Mouse (Mus musculus): ENCODE results near the gene Psenen. TPM values are rescaled to one million over a fixed set of nuclear protein-coding genes. Genes with fewer than 3 reads are reported as not detected.

Gene Psenen
- polyA plus RNA-seq (2017; shearing (Covaris generic)): 244 TPM

DNA sequence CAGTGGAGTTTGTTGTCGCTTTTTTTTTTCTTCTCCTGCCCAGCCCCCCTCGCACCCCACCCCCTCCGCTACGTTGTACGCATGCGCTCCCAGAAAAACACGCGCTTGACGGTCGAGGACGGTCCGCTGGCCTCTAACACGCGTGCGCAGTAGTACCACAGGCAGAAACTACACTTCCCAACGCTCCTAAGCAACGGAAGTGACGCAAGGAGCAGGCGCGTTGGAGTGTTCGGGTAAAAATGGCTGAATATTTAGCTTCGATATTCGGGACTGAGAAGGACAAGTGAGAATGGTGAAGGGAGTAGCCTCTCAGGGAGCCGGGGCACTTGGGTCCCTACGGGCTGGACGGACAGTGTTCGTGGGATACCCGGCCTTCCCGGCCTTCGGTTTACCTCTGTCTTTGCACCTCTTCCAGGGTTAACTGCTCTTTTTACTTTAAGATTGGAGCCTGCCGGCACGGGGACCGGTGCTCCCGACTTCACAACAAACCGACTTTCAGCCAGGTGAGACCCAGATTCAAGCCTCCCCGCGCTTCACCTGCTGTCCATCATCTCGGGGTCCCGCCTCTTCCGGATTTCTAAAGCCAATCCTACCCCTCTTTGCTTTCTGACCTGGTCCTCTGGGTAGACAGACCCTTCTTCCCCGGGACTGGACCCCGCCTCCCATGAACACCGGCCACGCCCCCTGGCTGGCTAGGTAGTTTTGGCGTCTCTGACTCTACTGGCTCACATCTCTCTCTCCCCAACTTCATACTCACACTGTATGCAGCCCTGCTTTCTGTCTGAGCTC, at the start of gene Psenen, which contains the start of the genes U2af1l4 and Gm49396:
Gene Psenen, minus strand, starts transcription at position 511 of the 789 bp plus-strand sequence.
Gene U2af1l4, plus strand, starts transcription at position 185 of the 789 bp plus-strand sequence.
Gene Gm49396, plus strand, starts transcription at position 228 of the 789 bp plus-strand sequence.

DNA sequence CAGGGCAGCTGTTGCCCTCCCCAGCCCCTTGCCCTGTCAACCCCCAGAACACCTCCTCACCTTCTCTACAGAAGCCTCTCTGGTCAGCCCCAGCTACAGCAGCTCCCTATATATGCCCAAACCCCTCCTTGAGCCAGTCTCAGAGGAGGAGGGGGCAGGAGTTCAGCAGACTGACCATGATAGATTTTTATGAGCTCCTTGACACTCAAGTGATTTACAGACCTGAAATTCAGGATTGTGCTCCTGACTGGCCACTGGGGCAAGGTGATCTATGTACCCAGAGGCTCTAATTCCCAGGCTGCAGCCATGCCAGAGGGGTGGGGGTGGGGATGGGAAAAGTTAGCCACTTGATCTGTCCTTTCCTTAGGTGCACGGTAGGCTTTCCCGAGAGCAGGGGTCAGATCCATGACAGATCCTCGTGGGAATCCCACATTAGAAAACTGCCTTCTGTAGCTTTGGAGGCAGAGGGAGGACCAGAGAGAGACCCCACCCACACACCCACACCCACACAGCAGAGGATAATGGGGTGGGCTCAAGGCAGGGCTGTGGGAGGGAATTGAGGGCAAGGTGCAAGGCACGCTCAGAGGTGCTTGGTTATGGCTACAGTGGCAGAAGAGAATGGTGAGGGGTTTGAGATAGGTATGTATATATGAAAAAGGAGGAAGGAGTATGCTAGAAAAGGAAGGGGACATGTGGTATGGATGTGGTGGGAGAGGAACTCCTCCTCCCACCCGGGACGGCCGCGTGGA, 49.4 kb upstream of the Psenen start, which contains the start of gene Upk1a:
Gene Upk1a, minus strand, starts transcription at position 194 of the 749 bp plus-strand sequence.

DNA sequence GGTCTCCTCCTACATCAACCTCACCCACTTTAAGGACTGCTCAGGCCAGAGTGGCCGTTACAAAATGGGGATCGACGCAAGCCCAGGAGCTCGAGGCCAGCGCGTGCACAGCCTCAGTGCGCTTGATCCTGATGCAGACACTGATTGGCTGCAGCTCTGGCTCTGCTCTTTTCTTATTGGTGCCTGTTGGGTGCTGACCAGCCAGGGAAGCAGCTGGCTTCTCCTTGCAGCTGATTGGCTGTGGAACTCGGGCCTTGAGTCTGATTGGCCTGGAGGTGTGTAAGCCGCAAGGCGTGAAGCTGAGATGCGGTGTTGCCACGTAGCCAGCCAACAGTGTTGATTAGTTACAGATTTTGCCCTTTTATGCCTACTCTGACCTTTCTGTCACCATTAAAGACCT, 35.4 kb upstream of the Psenen start, which contains the start of gene Zbtb32:
Gene Zbtb32, minus strand, starts transcription at position 124 of the 400 bp plus-strand sequence.

GRCm38 (mm10) chr7:30588676-30589434, 25.4 kb upstream of the Psenen start, which contains the start of gene Kmt2b:
Gene Kmt2b (minus strand): TSS chr7:30588726.

DNA sequence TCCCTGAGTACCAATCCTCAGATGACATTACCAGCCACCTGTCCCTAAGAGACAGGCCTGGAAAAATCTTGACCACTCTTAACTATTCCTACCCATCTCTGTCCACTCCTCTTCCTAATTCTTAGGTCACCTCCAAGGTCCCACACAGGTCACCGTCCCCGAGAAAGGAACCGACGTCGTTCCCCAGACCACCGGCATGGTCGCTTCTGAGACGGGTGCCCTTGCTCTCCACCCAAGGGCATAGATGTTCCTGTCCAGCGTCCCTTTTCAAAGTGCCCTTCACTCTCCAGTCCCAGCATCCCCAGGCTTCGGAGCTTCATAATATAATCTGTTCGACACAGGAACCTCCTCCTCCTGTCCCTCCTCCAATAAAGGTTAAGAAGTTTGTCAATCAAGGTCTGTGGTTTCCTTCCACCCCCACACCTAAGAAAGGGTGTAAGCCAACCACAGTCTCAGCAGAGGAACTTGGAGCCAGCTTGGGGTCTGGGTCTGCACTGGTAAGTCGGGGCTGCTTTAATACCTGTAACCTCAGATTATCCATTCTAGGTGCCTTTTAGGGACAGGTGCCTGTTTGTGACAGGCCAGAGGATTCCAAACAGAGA, 1.6 kb upstream of the Psenen start, which contains the start of gene Igflr1:
Gene Igflr1, plus strand, starts transcription at position 458 of the 602 bp plus-strand sequence.

GRCm38 (mm10) chr7:30559443-30559954, 3.9 kb downstream of the Psenen start, which contains the start of gene Lin37:
Gene Lin37 (minus strand): TSS chr7:30559838.

DNA sequence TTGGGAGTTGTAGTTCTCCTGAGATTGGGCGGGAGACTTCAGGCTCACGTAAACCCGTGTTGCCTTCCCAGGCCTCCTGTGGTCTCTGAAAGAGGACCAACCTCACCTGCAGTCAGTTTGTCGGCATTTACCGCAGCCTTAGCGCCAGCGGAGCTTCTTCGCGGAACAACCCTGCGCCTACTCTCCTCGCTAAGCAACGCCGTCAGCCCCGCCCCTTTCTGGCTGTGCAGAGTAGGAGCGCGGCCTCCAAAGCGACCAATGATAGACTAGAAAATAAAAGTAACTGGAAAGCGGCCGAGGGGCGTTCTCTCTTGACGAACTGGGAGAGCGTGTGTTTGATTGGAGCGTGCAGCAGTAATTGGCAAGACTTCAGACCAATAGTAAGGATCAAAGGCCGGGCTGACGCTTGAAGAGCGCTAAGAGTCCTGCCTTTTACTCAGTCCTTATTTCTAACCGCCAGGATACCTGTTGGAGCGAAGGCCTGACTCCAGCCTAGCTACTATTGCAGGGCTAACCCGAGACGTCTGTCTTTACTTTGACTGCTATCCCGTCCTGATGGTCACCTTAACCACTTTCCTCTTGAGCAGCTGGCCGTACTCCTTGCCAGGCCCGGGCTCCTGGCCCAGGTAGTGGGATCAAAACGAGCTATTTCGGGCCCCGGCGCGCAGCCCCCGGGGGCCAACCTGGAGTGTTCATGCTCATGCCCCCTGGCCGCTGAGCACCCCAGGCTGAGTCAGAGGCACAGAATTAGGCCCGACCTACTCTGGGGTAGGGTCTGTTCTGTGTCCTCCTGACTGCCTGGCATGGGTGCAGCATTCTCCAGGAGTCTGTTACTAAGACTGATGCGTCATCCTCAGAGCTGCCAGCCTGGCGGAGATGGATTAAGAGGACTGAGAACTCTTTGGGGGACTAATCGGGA, 11.1 kb downstream of the Psenen start, which contains the start of the genes Hspb6 and Proser3:
Gene Hspb6, plus strand, starts transcription at position 77 of the 919 bp plus-strand sequence.
Gene Proser3, minus strand, starts transcription at position 198 of the 919 bp plus-strand sequence.

GRCm38 (mm10) chr7:30534633-30535577, 28.5 kb downstream of the Psenen start, which contains the start of gene Arhgap33:
Gene Arhgap33 (minus strand): TSS chr7:30535060.

Other genes with a start within 250 kb of the Psenen start
- gene Syne4, start 248.8 kb downstream of the Psenen start, polyA plus RNA-seq (2017; shearing (Covaris generic)): 18.4 TPM
- gene E130208F15Rik, start 241.9 kb downstream of the Psenen start, polyA plus RNA-seq (2017; shearing (Covaris generic)): not detected
- 11.3 TPM for gene Sdhaf1, start 239.7 kb downstream of the Psenen start, polyA plus RNA-seq (2017; shearing (Covaris generic))
- gene Lrfn3, start 200.9 kb downstream of the Psenen start, polyA plus RNA-seq (2017; shearing (Covaris generic)): not detected
- 14.5 TPM for gene Tyrobp, start 149.9 kb downstream of the Psenen start, polyA plus RNA-seq (2017; shearing (Covaris generic))
- 407 TPM for gene Hcst, start 143.8 kb downstream of the Psenen start, polyA plus RNA-seq (2017; shearing (Covaris generic))
- gene Nfkbid, start 141.9 kb downstream of the Psenen start, polyA plus RNA-seq (2017; shearing (Covaris generic)): 110 TPM
- gene Aplp1, start 118.1 kb downstream of the Psenen start, polyA plus RNA-seq (2017; shearing (Covaris generic)): 7.7 TPM
- not detected for gene Kirrel2, start 105.9 kb downstream of the Psenen start, polyA plus RNA-seq (2017; shearing (Covaris generic))
- not detected for gene Nphs1, start 105.3 kb downstream of the Psenen start, polyA plus RNA-seq (2017; shearing (Covaris generic))
- gene Prodh2, start 70.0 kb downstream of the Psenen start, polyA plus RNA-seq (2017; shearing (Covaris generic)): not detected
- gene Arhgap33, start 28.6 kb downstream of the Psenen start, polyA plus RNA-seq (2017; shearing (Covaris generic)): 1.5 TPM
- gene Hspb6, start 11.4 kb downstream of the Psenen start, polyA plus RNA-seq (2017; shearing (Covaris generic)): 3.7 TPM
- 10.8 TPM for gene Proser3, start 11.3 kb downstream of the Psenen start, polyA plus RNA-seq (2017; shearing (Covaris generic))
- 102 TPM for gene Lin37, start 3.8 kb downstream of the Psenen start, polyA plus RNA-seq (2017; shearing (Covaris generic))
- 47.4 TPM for gene U2af1l4, start 326 bp downstream of the Psenen start, polyA plus RNA-seq (2017; shearing (Covaris generic))
- 122 TPM for gene Gm49396, start 283 bp downstream of the Psenen start, polyA plus RNA-seq (2017; shearing (Covaris generic))
- 235 TPM for gene Igflr1, start 1.8 kb upstream of the Psenen start, polyA plus RNA-seq (2017; shearing (Covaris generic))
- gene Kmt2b, start 25.1 kb upstream of the Psenen start, polyA plus RNA-seq (2017; shearing (Covaris generic)): 10.1 TPM
- 19.2 TPM for gene Zbtb32, start 35.3 kb upstream of the Psenen start, polyA plus RNA-seq (2017; shearing (Covaris generic))
- gene Upk1a, start 49.2 kb upstream of the Psenen start, polyA plus RNA-seq (2017; shearing (Covaris generic)): 0.82 TPM
- gene Cox6b1, start 62.5 kb upstream of the Psenen start, polyA plus RNA-seq (2017; shearing (Covaris generic)): 664 TPM
- not detected for gene Etv2, start 72.2 kb upstream of the Psenen start, polyA plus RNA-seq (2017; shearing (Covaris generic))
- gene Rbm42, start 86.7 kb upstream of the Psenen start, polyA plus RNA-seq (2017; shearing (Covaris generic)): 224 TPM
- gene Haus5, start 101.4 kb upstream of the Psenen start, polyA plus RNA-seq (2017; shearing (Covaris generic)): 41.2 TPM
- not detected for gene Pmis2, start 108.0 kb upstream of the Psenen start, polyA plus RNA-seq (2017; shearing (Covaris generic))
- gene 2200002J24Rik, start 135.3 kb upstream of the Psenen start, polyA plus RNA-seq (2017; shearing (Covaris generic)): not detected
- not detected for gene Atp4a, start 148.6 kb upstream of the Psenen start, polyA plus RNA-seq (2017; shearing (Covaris generic))
- 117 TPM for gene Tmem147, start 165.9 kb upstream of the Psenen start, polyA plus RNA-seq (2017; shearing (Covaris generic))
- 0.37 TPM for gene Gapdhs, start 180.1 kb upstream of the Psenen start, polyA plus RNA-seq (2017; shearing (Covaris generic))
- gene Sbsn, start 187.8 kb upstream of the Psenen start, polyA plus RNA-seq (2017; shearing (Covaris generic)): 1.3 TPM
- not detected for gene Dmkn, start 200.1 kb upstream of the Psenen start, polyA plus RNA-seq (2017; shearing (Covaris generic))
- not detected for gene Krtdap, start 224.3 kb upstream of the Psenen start, polyA plus RNA-seq (2017; shearing (Covaris generic))